Mouse (Mus musculus) testis, adult 2 months (tissue): Measurements from ENCODE around the gene Ifnb1.

ENCODE experiments used
- CTCF ChIP-seq: fragments of 200-500 bp; IDR thresholded peaks from 2 replicates; pipeline ENCODE4 v1.5.1; 2012; ENCODE audit warnings: low read depth, mild to moderate bottlenecking, inconsistent platforms, low read length, moderate library complexity; ENCODE audit not compliant: control insufficient read depth, insufficient read depth, insufficient replicate concordance
- POLR2A ChIP-seq: fragments of 200-500 bp; IDR thresholded peaks from 2 replicates; pipeline ENCODE4 v1.6.1; 2012; ENCODE audit warnings: low read depth, mild to moderate bottlenecking, inconsistent platforms, low read length, moderate library complexity; ENCODE audit not compliant: control insufficient read depth

DNA sequence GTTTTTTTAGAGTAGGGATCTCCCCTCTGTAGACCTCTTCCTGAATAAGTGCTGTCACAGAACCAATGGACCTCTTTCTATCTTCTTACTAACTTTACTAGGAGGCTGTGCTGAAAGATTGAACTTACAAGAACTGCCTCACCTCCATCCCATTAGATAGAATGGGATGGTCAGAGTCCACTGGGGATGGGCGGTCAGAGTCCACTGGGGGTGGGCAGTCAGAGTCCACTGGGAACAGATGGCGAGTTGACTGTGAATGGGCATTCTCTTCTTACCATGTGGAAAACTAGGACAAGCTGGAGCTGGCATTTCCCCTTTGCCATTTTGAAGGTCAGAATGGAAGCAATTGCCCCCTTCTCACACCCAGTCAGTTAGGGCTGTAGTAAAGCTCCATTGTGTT lies 10.9 kb upstream of the Ifnb1 start:
- no peak for TF ChIP-seq CTCF
- TF ChIP-seq POLR2A: no peak
